Mouse (Mus musculus) heart, embryonic 16.5 days (tissue): ENCODE data around the gene 1110004F10Rik. TPM values are rescaled to one million over a fixed set of nuclear protein-coding genes. Genes with fewer than 3 reads are reported as not detected.

Experiments used
- ATAC-seq: fragments of 200-750 bp; cut with Nextera tagmentation; replicated peaks from 2 replicates; pipeline ENCODE4 v1.8.0; 2017; ENCODE audit warnings: moderate number of reproducible peaks; ENCODE audit not compliant: insufficient read depth, low FRiP score; ENCODE audit errors: extremely low read depth
- H3K27ac ChIP-seq: fragments of 300-500 bp; sonication (generic); 2 replicates; pipeline ENCODE4 v1.5.1; 2014; ENCODE audit warnings: mild to moderate bottlenecking, low read length, control low read depth, moderate library complexity
- H3K27me3 ChIP-seq: fragments of 300-500 bp; sonication (generic); 2 replicates; pipeline ENCODE4 v1.6.1; 2014; ENCODE audit warnings: low read length, mixed read lengths; ENCODE audit not compliant: control insufficient read depth, insufficient read depth
- H3K36me3 ChIP-seq: fragments of 300-500 bp; sonication (generic); 2 replicates; pipeline ENCODE4 v1.6.1; 2014; ENCODE audit not compliant: control insufficient read depth, insufficient read depth
- H3K4me1 ChIP-seq: fragments of 300-500 bp; sonication (generic); 2 replicates; pipeline ENCODE4 v1.6.1; 2014; ENCODE audit warnings: low read length, mixed read lengths; ENCODE audit not compliant: control insufficient read depth, insufficient read depth
- H3K4me2 ChIP-seq: fragments of 300-500 bp; sonication (generic); 2 replicates; pipeline ENCODE4 v1.6.1; 2014; ENCODE audit warnings: low read depth, mild to moderate bottlenecking, control low read depth, low read length
- H3K4me3 ChIP-seq: fragments of 300-500 bp; sonication (generic); 2 replicates; pipeline ENCODE4 v1.5.1; 2014; ENCODE audit warnings: mild to moderate bottlenecking, control low read depth, low read length
- H3K9ac ChIP-seq: fragments of 300-500 bp; sonication (generic); 2 replicates; pipeline ENCODE4 v1.6.1; 2014; ENCODE audit warnings: low read length, control low read depth
- H3K9me3 ChIP-seq: fragments of 300-500 bp; sonication (generic); replicated peaks from 2 replicates; pipeline ENCODE4 v1.6.1; 2016; ENCODE audit warnings: low read length; ENCODE audit not compliant: control insufficient read depth
- WGBS: fragments of 180-500 bp; shearing (Covaris S2); extraction: QIAGEN DNeasy Blood & Tissue Kit; methylation state at CpG from one replicate; pipeline ENCODE4 v1.1.7; 2014; 5-methylcytosine and 5-hydroxymethylcytosine counted together
- polyA plus RNA-seq: library from polyadenylated mRNA; unstranded; fragments of >200 nt; fragmentation: Nextera tagmentation; extraction: Ambion mirVana; gene quantifications from 2 replicates; pipeline ENCODE4 v1.2.1, GENCODE M21; 2015

The 1110004F10Rik gene
- polyA plus RNA-seq, 1 experiment from 2014 or later: 184 TPM

DNA sequence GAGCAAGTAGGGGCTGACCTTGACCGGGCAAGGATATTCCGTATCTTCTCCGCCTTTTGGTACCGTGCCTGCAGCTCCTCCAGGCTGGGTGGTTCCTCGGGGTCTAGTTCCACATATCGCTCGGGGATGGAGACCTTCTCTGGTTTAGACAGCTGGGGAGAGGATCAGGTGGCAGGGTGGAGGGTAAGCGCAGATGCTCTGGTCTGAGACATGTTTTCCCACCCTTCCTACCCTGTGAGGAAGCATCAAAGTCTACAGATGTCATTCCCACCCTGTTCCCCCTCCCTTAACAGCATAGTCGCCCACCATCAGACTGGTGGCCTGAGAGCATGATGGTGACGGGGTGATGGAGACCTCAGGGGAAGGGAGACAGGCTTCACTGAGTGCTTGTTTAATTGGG is 90.2 kb downstream of the 1110004F10Rik start:
- WGBS: 89% methylated on average over 10 of the region's 10 CpGs
- peaks cover 2% of the 10 kb centered on the region; the same call in 1 of the 2 replicates for H3K36me3 ChIP-seq
- no peak for ATAC-seq

DNA sequence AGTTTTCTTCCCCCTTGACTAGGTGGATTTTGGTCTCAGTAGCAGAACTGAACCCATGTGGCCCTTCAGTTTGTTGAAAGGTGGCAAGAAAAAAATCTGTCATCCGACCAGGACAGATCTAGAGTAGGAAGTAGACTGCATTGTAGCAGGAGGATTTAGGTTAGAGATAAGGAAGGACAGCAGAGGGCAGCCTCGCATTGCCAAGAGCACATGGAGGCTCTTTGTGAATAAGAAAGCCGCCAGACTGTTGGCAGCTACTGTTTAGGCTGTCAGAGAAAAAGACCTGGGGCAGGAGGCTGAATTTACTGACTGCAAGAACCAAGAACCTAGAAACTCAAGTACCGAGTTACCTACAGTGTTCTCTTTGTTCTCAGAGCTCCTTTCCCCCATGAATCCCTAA is 92.2 kb downstream of the 1110004F10Rik start:
- peak overlapping the region; percentile 44; the same call in 1 of the 2 replicates for H3K9ac ChIP-seq
- H3K27ac ChIP-seq: 0 out of 2 replicates have a peak overlapping the region, but pooled peaks have one; percentile 39
- H3K36me3 ChIP-seq: peaks cover 5% of the 10 kb centered on the region; the same call in 1 of the 2 replicates
- H3K27me3 ChIP-seq: no peaks in the 10 kb centered on the region
- peaks cover 14% of the 10 kb centered on the region for H3K4me1 ChIP-seq
- H3K9me3 ChIP-seq: no peaks in the 10 kb centered on the region
- 25% methylated on average over 4 of the region's 4 CpGs for WGBS
- no peak overlapping the region for H3K4me2 ChIP-seq
- 0 out of 2 replicates have a peak, but pooled peaks have one; percentile 20 for ATAC-seq
- H3K4me3 ChIP-seq: no peak overlapping the region

More for the DNA sequence above, 90.2 kb downstream of the 1110004F10Rik start:
- H3K9ac ChIP-seq: no peak overlapping the region
- H3K27me3 ChIP-seq: no peaks in the 10 kb centered on the region
- H3K4me1 ChIP-seq: peaks cover 14% of the 10 kb centered on the region
- H3K27ac ChIP-seq: no peak overlapping the region
- H3K4me3 ChIP-seq: no peak overlapping the region
- H3K4me2 ChIP-seq: no peak overlapping the region
- H3K9me3 ChIP-seq: no peaks in the 10 kb centered on the region

DNA sequence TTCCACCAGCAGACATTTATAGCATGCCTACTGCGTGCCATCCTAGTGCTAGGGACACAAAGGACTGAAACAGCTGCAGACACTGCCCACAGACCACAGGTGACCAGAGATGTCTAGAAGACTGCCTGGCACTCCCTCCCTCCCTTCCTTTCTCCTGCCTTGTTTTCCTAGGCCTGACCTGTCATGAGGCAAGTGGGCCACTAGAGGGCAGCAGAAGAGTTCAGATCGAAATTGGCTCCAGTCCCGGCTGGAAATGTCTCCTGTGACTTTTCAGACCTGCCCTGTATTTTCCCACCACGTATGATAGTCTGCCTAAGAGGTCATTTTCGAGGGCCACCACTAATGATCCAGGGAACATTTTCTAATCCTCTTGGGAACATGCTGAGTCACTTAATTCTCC is 92.9 kb downstream of the 1110004F10Rik start:
- Histone ChIP-seq H3K9ac (peak overlapping the region; percentile 44), H3K27ac (peak overlapping the region; percentile 72), H3K36me3 (peaks cover 10% of the 10 kb centered on the region; the same call in 1 of the 2 replicates), H3K4me1 (peaks cover 14% of the 10 kb centered on the region), H3K27me3 (no peaks in the 10 kb centered on the region), H3K4me2 (no peak overlapping the region), H3K9me3 (no peaks in the 10 kb centered on the region), H3K4me3 (no peak overlapping the region)
- 0 out of 2 replicates have a peak, but pooled peaks have one; percentile 34 for ATAC-seq
- WGBS: 6% methylated on average over 5 of the region's 5 CpGs

DNA sequence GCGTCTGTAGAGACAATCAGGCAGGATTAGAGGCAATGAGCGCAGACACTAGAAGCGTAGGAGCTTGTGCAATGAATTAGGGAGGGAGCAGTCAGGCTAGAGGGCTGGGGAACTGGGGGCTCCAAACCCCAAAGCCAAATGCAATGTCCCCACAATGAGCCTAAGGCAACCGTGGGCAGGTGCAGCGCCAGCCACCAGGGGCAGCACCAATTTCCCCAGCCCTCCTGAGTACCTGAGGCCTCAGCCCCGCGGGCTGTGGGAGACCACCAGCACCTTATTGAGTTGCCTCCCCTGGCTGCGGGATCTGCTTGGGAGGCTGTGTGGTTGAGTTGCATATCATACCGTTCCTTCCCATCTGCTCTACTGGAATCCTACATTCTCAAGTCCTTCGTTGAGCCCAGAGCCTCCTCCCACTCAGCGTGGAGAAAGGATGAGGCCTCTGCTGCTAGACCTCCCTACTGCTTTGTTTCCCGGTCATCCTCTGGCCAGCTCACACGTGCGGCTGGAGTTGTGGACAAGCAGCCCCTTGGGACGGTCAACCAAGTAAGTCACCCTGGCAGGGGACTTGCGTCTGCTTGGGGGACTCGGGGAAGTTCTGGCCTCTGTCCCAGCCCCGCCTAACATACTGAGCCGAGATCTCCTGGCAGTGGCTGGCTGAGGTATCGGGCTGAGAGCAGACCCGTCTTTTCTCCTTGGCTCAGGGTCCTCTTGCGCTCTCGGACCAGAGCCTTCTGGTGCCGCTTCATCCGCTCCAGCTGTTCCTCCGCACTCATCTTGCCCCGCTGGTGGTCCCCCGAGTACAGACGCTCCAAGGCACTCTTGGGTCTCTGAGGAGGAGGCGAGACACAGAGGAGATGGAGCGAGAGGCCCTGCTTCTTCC is 95.5 kb downstream of the 1110004F10Rik start:
- Histone ChIP-seq H3K4me3 (no peak overlapping the region), H3K27me3 (no peaks in the 10 kb centered on the region), H3K9me3 (no peaks in the 10 kb centered on the region), H3K4me2 (no peak overlapping the region; the same call in 1 of the 2 replicates), H3K4me1 (peaks cover 14% of the 10 kb centered on the region), H3K27ac (no peak overlapping the region), H3K9ac (no peak overlapping the region), H3K36me3 (peaks cover 15% of the 10 kb centered on the region; the same call in 1 of the 2 replicates)
- ATAC-seq: 0 out of 2 replicates have a peak, but pooled peaks have one; percentile 18
- WGBS: 61% methylated on average over 31 of the region's 31 CpGs

DNA sequence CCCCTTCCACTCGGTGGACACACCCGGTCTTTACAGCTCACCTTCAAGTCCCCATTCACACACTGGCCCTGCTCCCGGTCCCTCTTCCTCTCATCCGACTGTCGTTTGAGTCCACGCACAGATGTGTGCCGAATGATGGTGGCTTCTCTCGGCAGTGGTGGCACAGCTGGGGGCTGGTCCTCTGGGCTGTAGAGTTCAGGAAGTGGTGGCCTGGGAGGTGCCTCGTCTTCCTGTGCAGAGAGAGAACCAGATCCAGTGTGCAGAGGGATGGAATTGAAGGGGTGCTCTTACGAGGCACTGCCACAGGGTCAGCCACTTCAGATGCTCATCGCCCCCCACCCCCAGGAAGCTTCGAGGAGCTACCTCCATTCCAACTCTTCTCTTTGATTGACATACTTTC is 98.0 kb downstream of the 1110004F10Rik start:
- Histone ChIP-seq H3K27ac (no peak overlapping the region), H3K4me1 (peaks cover 5% of the 10 kb centered on the region), H3K9ac (no peak overlapping the region), H3K36me3 (peaks cover 25% of the 10 kb centered on the region), H3K4me3 (no peak overlapping the region), H3K4me2 (no peak overlapping the region), H3K27me3 (no peaks in the 10 kb centered on the region), H3K9me3 (no peaks in the 10 kb centered on the region)
- no peak for ATAC-seq
- 77% methylated on average over 12 of the region's 12 CpGs for WGBS

DNA sequence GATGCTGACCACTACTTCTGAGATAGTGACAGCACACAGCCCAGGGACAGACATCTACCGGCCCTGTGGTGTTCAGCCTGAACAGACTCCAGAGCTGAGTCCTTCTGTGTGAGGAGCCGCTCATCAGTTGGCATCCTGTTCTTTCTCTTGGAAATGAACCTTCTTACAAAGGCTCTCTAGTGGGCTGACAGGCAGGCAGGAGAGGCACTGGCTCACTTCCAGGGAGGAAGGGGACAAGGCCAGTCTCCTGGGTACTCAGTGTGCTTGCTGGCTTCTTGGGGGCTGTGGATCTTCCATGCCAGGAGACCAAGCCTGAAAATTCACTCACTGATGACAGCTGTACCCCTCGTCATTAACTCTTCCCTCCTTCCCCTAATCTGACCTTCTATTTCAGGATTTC is 98.5 kb downstream of the 1110004F10Rik start:
- Histone ChIP-seq H3K4me2 (no peak overlapping the region), H3K36me3 (peaks cover 29% of the 10 kb centered on the region), H3K9me3 (no peaks in the 10 kb centered on the region), H3K4me3 (no peak overlapping the region), H3K4me1 (peaks cover under 1% of the 10 kb centered on the region; the same call in 1 of the 2 replicates), H3K27ac (no peak overlapping the region), H3K27me3 (no peaks in the 10 kb centered on the region), H3K9ac (no peak overlapping the region)
- WGBS: 54% methylated on average over 3 of the region's 3 CpGs
- ATAC-seq: no peak

DNA sequence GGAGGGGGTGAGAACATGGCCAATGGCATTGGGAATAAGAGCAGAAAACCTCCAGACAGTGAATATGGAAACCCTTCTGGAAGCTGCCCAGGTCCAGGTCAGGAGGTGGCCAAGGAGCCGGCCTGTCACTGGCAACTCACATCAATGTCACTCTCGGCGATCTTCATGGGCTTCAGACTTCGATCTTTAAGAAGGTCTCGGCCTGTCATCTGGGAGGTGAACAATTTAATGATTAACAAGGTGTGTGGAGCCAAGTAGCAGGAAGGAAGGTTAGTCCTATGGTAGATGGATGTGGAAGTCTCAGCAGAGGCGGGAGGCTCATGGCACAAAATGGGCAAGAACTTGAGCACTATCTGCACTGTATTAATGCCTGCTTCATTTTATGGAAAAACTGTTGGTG is 105.8 kb downstream of the 1110004F10Rik start:
- Histone ChIP-seq H3K4me1 (no peaks in the 10 kb centered on the region), H3K27me3 (no peaks in the 10 kb centered on the region), H3K4me2 (no peak overlapping the region), H3K4me3 (no peak overlapping the region), H3K36me3 (peaks cover 17% of the 10 kb centered on the region; the same call in 1 of the 2 replicates), H3K27ac (no peak overlapping the region), H3K9me3 (no peaks in the 10 kb centered on the region), H3K9ac (no peak overlapping the region)
- ATAC-seq: no peak
- WGBS: 91% methylated on average over 6 of the region's 6 CpGs

DNA sequence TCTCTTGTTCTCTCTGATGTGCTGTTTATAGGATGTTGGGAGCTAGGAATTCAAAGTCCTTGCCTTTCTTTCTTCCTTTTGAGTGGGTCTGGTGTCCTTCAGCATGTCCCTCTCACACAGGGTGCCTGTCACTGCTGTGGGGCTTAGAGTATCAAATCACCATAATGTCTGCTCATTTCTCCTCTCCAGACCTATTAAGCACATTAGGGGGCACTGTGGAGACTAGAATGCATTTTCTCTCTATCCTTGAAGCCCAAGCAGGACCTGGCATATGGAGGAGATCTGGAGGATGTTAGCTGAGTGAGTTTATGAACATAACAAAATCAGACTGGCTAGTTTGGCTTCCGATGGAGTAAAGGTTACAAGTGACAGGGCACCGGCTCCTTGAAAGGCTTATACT is 107.9 kb downstream of the 1110004F10Rik start:
- H3K9ac ChIP-seq: no peak overlapping the region
- no peak overlapping the region for H3K27ac ChIP-seq
- H3K9me3 ChIP-seq: no peaks in the 10 kb centered on the region
- no peaks in the 10 kb centered on the region for H3K4me1 ChIP-seq
- ATAC-seq: no peak
- WGBS: 88% methylated on average over 2 of the region's 2 CpGs
- peaks cover 11% of the 10 kb centered on the region for H3K36me3 ChIP-seq
- no peaks in the 10 kb centered on the region for H3K27me3 ChIP-seq
- no peak overlapping the region for H3K4me2 ChIP-seq
- no peak overlapping the region for H3K4me3 ChIP-seq

DNA sequence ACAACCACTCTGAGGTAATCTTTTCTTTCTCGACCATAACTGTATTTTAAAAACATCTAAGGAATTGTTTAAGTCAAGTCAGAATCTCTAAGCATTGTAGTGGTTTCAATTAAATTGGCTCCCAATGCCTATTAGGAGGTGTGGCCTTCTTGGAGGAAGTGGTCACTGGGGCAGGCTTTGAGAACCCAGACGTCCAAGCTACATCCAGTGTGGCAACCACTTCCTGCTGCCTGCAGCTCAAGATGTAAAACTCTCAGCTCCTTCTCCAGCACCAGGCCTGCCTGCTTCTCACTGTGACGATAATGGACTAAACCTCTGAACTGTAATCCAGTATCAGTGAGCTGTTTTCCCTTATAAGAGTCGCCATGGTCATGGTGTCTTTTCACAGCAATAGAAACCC is 110.4 kb downstream of the 1110004F10Rik start:
- H3K27ac ChIP-seq: no peak overlapping the region
- no peak for ATAC-seq
- no peak overlapping the region for H3K9ac ChIP-seq
- peaks cover 14% of the 10 kb centered on the region; the same call in 1 of the 2 replicates for H3K36me3 ChIP-seq
- H3K4me1 ChIP-seq: no peaks in the 10 kb centered on the region
- WGBS: 67% methylated on average over 4 of the region's 4 CpGs
- no peaks in the 10 kb centered on the region for H3K9me3 ChIP-seq
- no peak overlapping the region for H3K4me2 ChIP-seq
- no peak overlapping the region for H3K4me3 ChIP-seq
- H3K27me3 ChIP-seq: no peaks in the 10 kb centered on the region
